Mouse (Mus musculus) heart, postnatal 0 days (tissue): ENCODE results near the gene Ptpn5. TPM values are rescaled to one million over a fixed set of nuclear protein-coding genes. Genes with fewer than 3 reads are reported as not detected.

Source experiments
- ATAC-seq: fragments of 200-750 bp; cut with Nextera tagmentation; 2 replicates; pipeline ENCODE4 v1.8.0; 2017; ENCODE audit warnings: low read depth, moderate number of reproducible peaks, moderate library complexity; ENCODE audit not compliant: insufficient read depth
- DNase-seq: peaks from one replicate; pipeline ENCODE4 v3.0.0-alpha.2; 2016; ENCODE audit warnings: low spot score
- H3K27ac ChIP-seq: fragments of 300-500 bp; sonication (generic); 2 replicates; pipeline ENCODE4 v1.5.1; 2014; ENCODE audit warnings: low read depth, mild to moderate bottlenecking
- H3K27me3 ChIP-seq: fragments of 300-500 bp; sonication (generic); 2 replicates; pipeline ENCODE4 v1.6.1; 2014; ENCODE audit warnings: low read length, mixed read lengths; ENCODE audit not compliant: control insufficient read depth, insufficient read depth
- H3K36me3 ChIP-seq: fragments of 300-500 bp; sonication (generic); replicated peaks from 2 replicates; pipeline ENCODE4 v1.6.1; 2014; ENCODE audit warnings: low read length, mixed read lengths; ENCODE audit not compliant: control insufficient read depth, insufficient read depth
- H3K4me1 ChIP-seq: fragments of 300-500 bp; sonication (generic); 2 replicates; pipeline ENCODE4 v1.6.1; 2014; ENCODE audit warnings: antibody characterized with exemption; ENCODE audit not compliant: control insufficient read depth, insufficient read depth
- H3K4me2 ChIP-seq: fragments of 300-500 bp; sonication (generic); 2 replicates; pipeline ENCODE4 v1.6.1; 2014; ENCODE audit warnings: low read depth, mild to moderate bottlenecking, low read length, moderate library complexity
- H3K4me3 ChIP-seq: fragments of 300-500 bp; sonication (generic); 2 replicates; pipeline ENCODE4 v1.5.1; 2014; ENCODE audit warnings: low read depth, low read length
- H3K9ac ChIP-seq: fragments of 300-500 bp; sonication (generic); replicated peaks from 2 replicates; pipeline ENCODE4 v1.6.1; 2014; ENCODE audit warnings: low read depth, low read length, mixed read lengths
- H3K9me3 ChIP-seq: fragments of 300-500 bp; sonication (generic); replicated peaks from 2 replicates; pipeline ENCODE4 v1.6.1; 2016; ENCODE audit warnings: low read length; ENCODE audit not compliant: control insufficient read depth
- CTCF ChIP-seq: IDR thresholded peaks from 2 replicates; pipeline ENCODE4 v1.5.1; 2016; ENCODE audit warnings: antibody characterized with exemption, control low read depth, low read depth
- EP300 ChIP-seq: IDR thresholded peaks from 2 replicates; pipeline ENCODE4 v1.6.1; 2016; ENCODE audit warnings: antibody characterized with exemption, low read depth
- WGBS: fragments of 180-500 bp; shearing (Covaris S2); extraction: QIAGEN DNeasy Blood & Tissue Kit; methylation state at CpG from one replicate; pipeline ENCODE4 v1.1.7; 2014; 5-methylcytosine and 5-hydroxymethylcytosine counted together
- polyA plus RNA-seq: library from polyadenylated mRNA; unstranded; fragments of >200 nt; fragmentation: Nextera tagmentation; extraction: Ambion mirVana; gene quantifications from 2 replicates; pipeline ENCODE4 v1.2.1, GENCODE M21; 2015
- total RNA-seq: library from RNA; depleted of rRNA; stranded (reverse); fragments of >200 nt; gene quantifications from 2 replicates; pipeline ENCODE4 v1.2.3, GENCODE M21; 2014; ENCODE audit warnings: low replicate concordance

Gene Ptpn5
- total and polyA plus RNA-seq, 2 experiments from 2014 or later: not detected

- TF ChIP-seq CTCF (no peak), EP300 (no peak)
- Histone ChIP-seq H3K9me3 (no peaks in the 10 kb centered on the region), H3K27ac (no peak overlapping the region), H3K4me1 (no peaks in the 10 kb centered on the region), H3K27me3 (no peaks in the 10 kb centered on the region), H3K9ac (no peak overlapping the region), H3K36me3 (no peaks in the 10 kb centered on the region), H3K4me3 (no peak overlapping the region), H3K4me2 (no peak overlapping the region)
- DNase-seq (no peak), ATAC-seq (no peak)
- 35% methylated on average over 6 of the region's 6 CpGs for WGBS
Observed at GRCm38 (mm10) chr7:47144299-47144698, 10.8 kb upstream of the Ptpn5 start.

GRCm38 (mm10) chr7:47139823-47140325 lies 6.4 kb upstream of the Ptpn5 start:
- WGBS: 67% methylated on average over 8 of the region's 8 CpGs
- H3K36me3 ChIP-seq: no peaks in the 10 kb centered on the region
- ATAC-seq (no peak), DNase-seq (no peak)
- H3K27me3 ChIP-seq: peaks cover 6% of the 10 kb centered on the region
- no peak overlapping the region for H3K4me2 ChIP-seq
- H3K4me3 ChIP-seq: no peak overlapping the region
- no peak for TF ChIP-seq CTCF
- TF ChIP-seq EP300: no peak
- H3K9ac ChIP-seq: no peak overlapping the region
- H3K27ac ChIP-seq: no peak overlapping the region
- no peaks in the 10 kb centered on the region for H3K9me3 ChIP-seq
- H3K4me1 ChIP-seq: no peaks in the 10 kb centered on the region

GRCm38 (mm10) chr7:47134570-47134969 lies 1.1 kb upstream of the Ptpn5 start:
- Histone ChIP-seq H3K9me3 (no peaks in the 10 kb centered on the region), H3K36me3 (no peaks in the 10 kb centered on the region), H3K9ac (no peak overlapping the region), H3K4me1 (no peaks in the 10 kb centered on the region), H3K4me2 (no peak overlapping the region), H3K27me3 (peaks cover 57% of the 10 kb centered on the region), H3K27ac (no peak overlapping the region), H3K4me3 (no peak overlapping the region)
- ATAC-seq (no peak), DNase-seq (no peak)
- 45% methylated on average over 5 of the region's 5 CpGs for WGBS
- TF ChIP-seq CTCF: no peak
- no peak for TF ChIP-seq EP300

GRCm38 (mm10) chr7:47132931-47133260 lies 588 bp downstream of the Ptpn5 start:
- Histone ChIP-seq H3K9ac (no peak overlapping the region), H3K36me3 (no peaks in the 10 kb centered on the region), H3K9me3 (no peaks in the 10 kb centered on the region), H3K4me2 (peak overlapping the region; percentile 90), H3K27ac (no peak overlapping the region), H3K4me3 (peak overlapping the region; percentile 58), H3K27me3 (peaks cover 65% of the 10 kb centered on the region), H3K4me1 (no peaks in the 10 kb centered on the region)
- TF ChIP-seq EP300 (no peak), CTCF (no peak)
- ATAC-seq (no peak), DNase-seq (no peak)
- 1% methylated on average over 10 of the region's 10 CpGs for WGBS

DNA sequence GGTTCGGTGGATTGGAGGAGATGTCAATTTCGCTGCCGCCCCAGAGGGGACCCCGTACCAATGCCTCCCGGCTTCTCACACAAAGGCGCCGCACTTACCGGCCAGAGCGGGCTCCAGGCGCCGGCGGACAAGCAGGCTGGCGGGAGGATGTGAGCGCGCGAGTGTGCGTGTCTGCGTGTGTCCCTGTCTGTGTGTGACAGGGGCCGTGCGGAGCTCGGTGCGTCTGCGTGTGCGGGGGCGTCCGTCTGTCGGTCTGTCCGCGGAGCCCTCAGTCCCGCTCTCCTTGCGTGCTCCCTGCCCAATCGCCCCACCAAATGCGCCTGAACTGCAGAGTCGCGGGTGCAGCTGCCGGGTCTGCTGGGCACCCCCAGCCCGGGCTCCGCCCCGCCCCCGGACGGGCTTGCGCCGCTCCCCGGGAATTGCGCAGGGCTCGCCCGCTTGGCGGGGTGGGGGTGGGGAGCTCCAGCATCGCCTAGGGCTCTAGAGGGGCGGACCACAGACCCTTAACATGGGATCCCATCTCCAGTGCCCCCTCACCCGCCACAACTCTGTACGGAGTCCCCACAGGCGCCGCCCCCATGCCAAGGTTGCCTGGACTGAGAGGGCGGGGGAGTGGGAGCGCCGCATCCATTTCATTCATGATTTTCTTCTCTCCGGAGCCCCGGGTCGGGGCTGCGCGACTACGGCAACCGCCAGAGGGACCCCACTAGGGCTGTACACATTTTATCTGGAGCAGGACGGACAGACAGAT lies 1.1 kb downstream of the Ptpn5 start:
- Histone ChIP-seq H3K27me3 (peaks cover 65% of the 10 kb centered on the region), H3K4me1 (no peaks in the 10 kb centered on the region), H3K27ac (no peak overlapping the region), H3K36me3 (no peaks in the 10 kb centered on the region), H3K9me3 (no peaks in the 10 kb centered on the region), H3K9ac (no peak overlapping the region), H3K4me2 (peak overlapping the region; percentile 90), H3K4me3 (peak overlapping the region; percentile 58)
- no peak for DNase-seq
- no peak; the same call in 1 of the 2 replicates for ATAC-seq
- under 1% methylated on average over 64 of the region's 65 CpGs for WGBS
- TF ChIP-seq EP300 (no peak), CTCF (no peak)

DNA sequence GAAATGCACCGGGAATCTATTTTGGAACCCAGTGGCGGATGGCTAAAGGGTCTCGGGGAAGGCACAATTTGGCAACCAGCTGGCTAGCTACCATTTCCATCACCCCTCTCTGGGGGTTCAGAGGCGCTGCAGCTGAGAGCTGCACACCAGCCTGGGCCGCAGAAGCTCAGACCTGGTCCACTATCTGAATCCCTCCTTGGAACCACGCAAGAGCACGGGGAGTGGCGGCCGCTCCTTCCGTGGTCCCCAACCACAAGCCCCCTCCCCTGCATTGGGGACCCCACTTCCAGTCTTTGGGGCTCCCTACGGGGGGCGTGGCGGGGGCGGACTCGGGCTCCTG lies 1.7 kb downstream of the Ptpn5 start:
- TF ChIP-seq CTCF: no peak
- no peak for TF ChIP-seq EP300
- 3% methylated on average over 15 of the region's 15 CpGs for whole genome bisulfite sequencing
- Histone ChIP-seq H3K4me2 (peak overlapping the region; percentile 90), H3K27me3 (peaks cover 65% of the 10 kb centered on the region), H3K27ac (no peak overlapping the region), H3K9me3 (no peaks in the 10 kb centered on the region), H3K4me3 (peak overlapping the region; percentile 58), H3K9ac (no peak overlapping the region), H3K4me1 (no peaks in the 10 kb centered on the region), H3K36me3 (no peaks in the 10 kb centered on the region)
- DNase-seq (no peak), ATAC-seq (no peak)
